Mouse (Mus musculus) olfactory bulb, adult 2 months (tissue): Measurements from ENCODE around the gene Tmem120a.

ENCODE experiments used
- CTCF ChIP-seq: fragments of 200-500 bp; IDR thresholded peaks from 2 replicates; pipeline ENCODE4 v1.5.1; 2012; ENCODE audit warnings: low read depth, mild to moderate bottlenecking, low read length, moderate library complexity; ENCODE audit not compliant: insufficient read depth
- POLR2A ChIP-seq: fragments of 200-500 bp; IDR thresholded peaks from 2 replicates; pipeline ENCODE4 v1.6.1; 2012; ENCODE audit warnings: mild to moderate bottlenecking, low read depth, low read length, moderate library complexity; ENCODE audit not compliant: insufficient read depth

- TF ChIP-seq POLR2A = no peak
- no peak for TF ChIP-seq CTCF
Observed at GRCm38 (mm10) chr5:135733071-135733470, 11.2 kb downstream of the Tmem120a start.
